ENCODE assay signal across 8 mouse cellular contexts in genomic region chr8:110168046-110168445, GRCm38 (mm10). TPM values are rescaled to one million over a fixed set of nuclear protein-coding genes. Genes with fewer than 3 reads are reported as not detected.
DNase-seq lines count a peak whose midpoint lies in the region; ATAC-seq and TF ChIP-seq lines count a peak whose summit lies in the region.

Gene Calb2, minus strand, starts transcription at chr8:110168210.

- H3K4me3 ChIP-seq in embryonic fibroblast, embryonic 13.5 days (ENCODE audit: insufficient read depth, low read length): no peak within 1 kb of the TSS
- peak within 1 kb of the TSS; percentile 7; the same call in 1 of the 2 replicates for H3K4me3 ChIP-seq in lung, embryonic 15.5 days

- no peaks in the 10 kb centered on the region for H3K4me1 ChIP-seq in embryonic fibroblast, embryonic 13.5 days (ENCODE audit: control insufficient read depth, insufficient read depth, low read length)
- H3K4me1 ChIP-seq in lung, embryonic 15.5 days: 0 out of 2 replicates have a peak, but pooled peaks cover 3% of the 10 kb centered on the region

- TF ChIP-seq CTCF in embryonic fibroblast, embryonic 13.5 days (IDR thresholded peaks at IDR 0.05; ENCODE audit: borderline replicate concordance, insufficient read depth, low read length): peak; percentile 68

- H3K9ac ChIP-seq in lung, embryonic 15.5 days: no peak within 1 kb of the TSS

- no peaks in the 10 kb centered on the region for H3K9me3 ChIP-seq in lung, embryonic 15.5 days

- H3K27me3 ChIP-seq in lung, embryonic 15.5 days: peaks cover 27% of the 10 kb centered on the region

- DNase-seq in Muller cell, postnatal 12 days (ENCODE audit: inconsistent ontology term): peak; percentile 73
- DNase-seq in c-Kit-positive CD71-negative TER-119-negative erythroid progenitor cells, embryonic 14.5 days (ENCODE audit: low read depth): peak; percentile 19
- peak; percentile 50 to 65 for DNase-seq in heart, postnatal 14 days
- peak; percentile 22 to 62 for DNase-seq in layer of hippocampus, adult 8-10 months (ENCODE audit: low spot score in 2 of 2)
- DNase-seq in retina, adult 2 months (ENCODE audit: low read depth, low spot score): peak; percentile 15
- no peak for DNase-seq in MN1 (ENCODE audit: low spot score)

- under 1% methylated on average over 33 of the region's 33 CpGs for WGBS in lung, embryonic 15.5 days

- H3K27ac ChIP-seq in embryonic fibroblast, embryonic 13.5 days (ENCODE audit: insufficient read depth, low read length): no peak within 1 kb of the TSS
- no peak within 1 kb of the TSS for H3K27ac ChIP-seq in lung, embryonic 15.5 days

- H3K36me3 ChIP-seq in lung, embryonic 15.5 days: no peaks in the 10 kb centered on the region

- peak within 1 kb of the TSS; percentile 38; the same call in 1 of the 2 replicates for H3K4me2 ChIP-seq in lung, embryonic 15.5 days

- TF ChIP-seq POLR2A in embryonic fibroblast, embryonic 13.5 days (IDR thresholded peaks at IDR 0.05; ENCODE audit: low read depth, low read length): no peak

- ATAC-seq in lung, embryonic 15.5 days (ENCODE audit: borderline replicate concordance, extremely low read depth, low FRiP score, low TSS enrichment): peak; percentile 74

- intact Hi-C loops in heart, postnatal 14 days (cut with DNase I): no loop called here

RNA-seq across cellular contexts. Expression of gene Calb2, which starts in this region (rescaled TPM):
- polyA plus RNA-seq in embryonic fibroblast, embryonic 13.5 days (2011; ENCODE audit: insufficient read length, low read depth, missing spikeins): not detected in 2 replicates
- total RNA-seq in heart, postnatal 14 days (2021): not detected
- 10 to 100 TPM; 36.3 to 41.0 (median 38.6) TPM for total RNA-seq in layer of hippocampus, adult 8-10 months (2022)
- polyA plus RNA-seq in lung, embryonic 15.5 days (2015; fragmentation: Nextera tagmentation; extraction: Ambion mirVana): 15.5 and 15.8 TPM in 2 replicates

Comparison
In these comparisons a context has a peak if more than half of its experiments do, and no peak if none do; other contexts are left out.
1. RNA of gene Calb2 (total RNA-seq): 36.3 to 41.0 TPM in layer of hippocampus, adult 8-10 months; not detected in heart, postnatal 14 days; every median in the first group is over 10 times any median in the second.
2. RNA of gene Calb2 (polyA plus RNA-seq): 15.5 to 15.8 TPM in lung, embryonic 15.5 days; not detected in embryonic fibroblast, embryonic 13.5 days; every median in the first group is over 10 times any median in the second.
3. Peak in DNase-seq in heart, postnatal 14 days; RNA of the gene not detected or under 1 TPM.